Mouse (Mus musculus): ENCODE measurements around the gene Fkbp15.

DNA sequence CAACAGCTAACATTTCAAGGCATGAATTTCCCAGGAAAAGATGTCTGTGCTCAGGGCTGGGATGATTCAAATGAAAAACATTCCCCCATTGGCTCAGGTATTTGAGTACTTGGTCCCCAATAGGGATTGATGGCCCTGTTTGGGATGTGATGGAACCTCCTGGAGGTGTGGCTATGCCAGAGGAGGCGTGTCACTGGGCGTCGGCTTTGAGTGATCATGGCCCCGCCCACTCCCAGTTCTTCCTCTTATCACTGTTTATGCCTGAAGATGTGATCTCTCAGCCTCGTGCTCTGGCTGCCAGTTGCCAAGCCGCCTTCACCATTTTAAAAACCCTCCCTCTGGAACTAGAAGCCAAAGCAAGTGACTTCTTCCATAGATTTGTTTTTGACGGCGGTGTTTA lies 105.8 kb downstream of the Fkbp15 start:
- TF ChIP-seq CTCF (IDR thresholded peaks at IDR 0.05; ENCODE audit: extremely low read depth, insufficient read length, insufficient replicate concordance, low read depth, low read length) (no peak), POLR2A (IDR thresholded peaks at IDR 0.05; ENCODE audit: low read depth, low read length) (no peak)

All from small intestine, adult 2 months (tissue).